Comparison of ENCODE assay signal across 25 mouse cellular contexts in genomic region chr17:64624439-64624838, GRCm38 (mm10).
"Had no signal": no experiment of that assay in that cellular context is flagged by ENCODE, and none has a peak within 500 bp of the region (broad histone marks: within the 10 kb centered on the region; RNA-seq: fewer than 3 reads in every experiment).

No protein-coding gene starts in this region.

- H3K27ac ChIP-seq: heart, embryonic 13.5 days; heart, embryonic 15.5 days; hindbrain, embryonic 13.5 days; hindbrain, embryonic 15.5 days; hindbrain, postnatal 0 days; kidney, embryonic 15.5 days; kidney, postnatal 0 days; limb, embryonic 13.5 days; limb, embryonic 15.5 days; liver, embryonic 13.5 days; liver, embryonic 15.5 days had no signal

- H3K4me2 ChIP-seq: heart, embryonic 13.5 days; heart, embryonic 15.5 days; hindbrain, embryonic 13.5 days; hindbrain, embryonic 15.5 days; kidney, embryonic 15.5 days; limb, embryonic 13.5 days; limb, embryonic 15.5 days; liver, embryonic 13.5 days; liver, embryonic 15.5 days had no signal

- DNase-seq: gastrocnemius, postnatal 14 days; gastrocnemius, postnatal 36 days; heart, adult 18-20 months; heart, postnatal 14 days; heart, postnatal 36 days; kidney, adult 11 months; kidney, adult 2 months; kidney, adult 9 months; kidney, postnatal 14 days; kidney, postnatal 36 days; layer of hippocampus, adult 9-11 months; layer of hippocampus, postnatal 36 days; left cerebral cortex, postnatal 4 days; liver, embryonic 13.5 days had no signal

- H3K27me3 ChIP-seq: heart, embryonic 15.5 days; hindbrain, embryonic 13.5 days; hindbrain, embryonic 15.5 days; kidney, embryonic 15.5 days; limb, embryonic 13.5 days; limb, embryonic 15.5 days; liver, embryonic 13.5 days; liver, embryonic 15.5 days had no signal

- H3K4me3 ChIP-seq: heart, embryonic 13.5 days; heart, embryonic 15.5 days; hindbrain, embryonic 13.5 days; hindbrain, embryonic 15.5 days; kidney, embryonic 15.5 days; limb, embryonic 13.5 days; limb, embryonic 15.5 days; liver, embryonic 13.5 days; liver, embryonic 15.5 days had no signal

- H3K9me3 ChIP-seq: heart, embryonic 13.5 days; heart, embryonic 15.5 days; hindbrain, embryonic 13.5 days; hindbrain, embryonic 15.5 days; kidney, embryonic 15.5 days; limb, embryonic 13.5 days; limb, embryonic 15.5 days; liver, embryonic 13.5 days; liver, embryonic 15.5 days had no signal

- H3K9ac ChIP-seq: heart, embryonic 13.5 days; heart, embryonic 15.5 days; hindbrain, embryonic 13.5 days; hindbrain, embryonic 15.5 days; kidney, embryonic 15.5 days; limb, embryonic 13.5 days; limb, embryonic 15.5 days; liver, embryonic 13.5 days; liver, embryonic 15.5 days had no signal

- H3K4me1 ChIP-seq: limb, embryonic 13.5 days had no signal

- ATAC-seq: hindbrain, postnatal 0 days; intestine, embryonic 16.5 days had no signal
